Mouse (Mus musculus): Measurements from ENCODE around the gene Gtdc1.

- TF ChIP-seq CTCF (IDR thresholded peaks at IDR 0.05; ENCODE audit: low read depth, low read length) = no peak
- TF ChIP-seq GATA1 (IDR thresholded peaks at IDR 0.05; ENCODE audit: borderline replicate concordance, low read length) = no peak
- no peak for TF ChIP-seq GATA2 (IDR thresholded peaks at IDR 0.05; ENCODE audit: borderline replicate concordance, low read depth, low read length)
Measured at GRCm38 (mm10) chr2:44538135-44538534, 389.3 kb downstream of the Gtdc1 start.

All from G1E (cell line).